In genomic region chr3:86539555-86540168, GRCm38 (mm10) we compare ENCODE assay signal across 10 mouse cellular contexts. TPM values are rescaled to one million over a fixed set of nuclear protein-coding genes. Genes with fewer than 3 reads are reported as not detected.
DNase-seq lines count a peak whose midpoint lies in the region; ATAC-seq lines count a peak whose summit lies in the region.
"Had no signal": no experiment of that assay in that cellular context is flagged by ENCODE, and none has a peak within 500 bp of the region (broad histone marks: within the 10 kb centered on the region; RNA-seq: fewer than 3 reads in every experiment).

No protein-coding gene starts in this region.

- WGBS in hindbrain, embryonic 13.5 days, result 22% methylated on average over 11 of the region's 11 CpGs
- WGBS in liver, embryonic 13.5 days (ENCODE audit: insufficient replicate concordance), result 73% methylated on average over 11 of the region's 11 CpGs
- WGBS in heart, embryonic 10.5 days, result 57% methylated on average over 11 of the region's 11 CpGs

- peak; percentile 7 for DNase-seq in 3T3-L1 (ENCODE audit: low read depth, low spot score)
- DNase-seq in ZHBTc4 (ENCODE audit: low read depth, low spot score), result peak; percentile 19
- no peak for DNase-seq in liver, embryonic 13.5 days
- DNase-seq in layer of hippocampus, postnatal 25 days (ENCODE audit: extremely low spot score in 1 of 2, low spot score in 1 of 2), result no peak
- DNase-seq in heart, adult 8-10 months (ENCODE audit: low spot score), result no peak
- no peak for DNase-seq in gastrocnemius, adult 8-10 months (ENCODE audit: low spot score in 2 of 2)
- no peak for DNase-seq in heart, embryonic 10.5 days (ENCODE audit: low spot score)
- DNase-seq: thymus, postnatal 14 days had no signal

- H3K9me3 ChIP-seq in hindbrain, embryonic 13.5 days, result no peaks in the 10 kb centered on the region
- no peaks in the 10 kb centered on the region for H3K9me3 ChIP-seq in liver, embryonic 13.5 days (replicated peaks)
- no peaks in the 10 kb centered on the region for H3K9me3 ChIP-seq in heart, embryonic 10.5 days

- peak overlapping the region; percentile 40 for H3K4me2 ChIP-seq in hindbrain, embryonic 13.5 days
- peak overlapping the region; percentile 33 for H3K4me2 ChIP-seq in liver, embryonic 13.5 days

- 0 out of 2 replicates have a peak overlapping the region, but pooled peaks have one; percentile 16 for H3K4me3 ChIP-seq in hindbrain, embryonic 13.5 days
- no peak overlapping the region for H3K4me3 ChIP-seq in liver, embryonic 13.5 days (replicated peaks)
- no peak overlapping the region for H3K4me3 ChIP-seq in heart, embryonic 10.5 days

- H3K27ac ChIP-seq in hindbrain, embryonic 13.5 days, result peak overlapping the region; percentile 88
- no peak overlapping the region for H3K27ac ChIP-seq in liver, embryonic 13.5 days
- H3K27ac ChIP-seq in heart, embryonic 10.5 days, result no peak overlapping the region

- no peaks in the 10 kb centered on the region for H3K36me3 ChIP-seq in hindbrain, embryonic 13.5 days
- no peaks in the 10 kb centered on the region for H3K36me3 ChIP-seq in liver, embryonic 13.5 days
- H3K36me3 ChIP-seq in heart, embryonic 10.5 days, result no peaks in the 10 kb centered on the region

- ATAC-seq in hindbrain, embryonic 13.5 days (ENCODE audit: low FRiP score), result peak; percentile 46; the same call in 1 of the 2 replicates
- peak; percentile 62 for ATAC-seq in liver, embryonic 13.5 days (ENCODE audit: low read depth)

- peak overlapping the region; percentile 40 for H3K9ac ChIP-seq in hindbrain, embryonic 13.5 days
- no peak overlapping the region for H3K9ac ChIP-seq in liver, embryonic 13.5 days

- H3K4me1 ChIP-seq in hindbrain, embryonic 13.5 days (replicated peaks), result peaks cover 22% of the 10 kb centered on the region
- no peaks in the 10 kb centered on the region; the same call in 1 of the 2 replicates for H3K4me1 ChIP-seq in liver, embryonic 13.5 days (replicated peaks)
- H3K4me1 ChIP-seq in heart, embryonic 10.5 days, result peaks cover 13% of the 10 kb centered on the region

- no peaks in the 10 kb centered on the region for H3K27me3 ChIP-seq in hindbrain, embryonic 13.5 days
- peaks cover under 1% of the 10 kb centered on the region; the same call in 1 of the 2 replicates for H3K27me3 ChIP-seq in liver, embryonic 13.5 days
- H3K27me3 ChIP-seq in heart, embryonic 10.5 days (ENCODE audit: insufficient read depth, poor library complexity, severe bottlenecking), result no peaks in the 10 kb centered on the region

RNA-seq across cellular contexts. Expression of gene Mab21l2, which starts 8.8 kb away (rescaled TPM):
- 258 and 288 TPM in 2 replicates for polyA plus RNA-seq in hindbrain, embryonic 13.5 days (2015; fragmentation: Nextera tagmentation; extraction: Ambion mirVana)
- polyA plus RNA-seq in liver, embryonic 13.5 days (2015; fragmentation: Nextera tagmentation; extraction: Ambion mirVana), result 0.78 and 1.2 TPM in 2 replicates
- total RNA-seq in layer of hippocampus, postnatal 25 days (2021), result not detected
- under 1 TPM in 2 of 4 experiments, not detected in 2; 0.22 to 0.27 TPM for total RNA-seq in heart, adult 8-10 months (2022)
- total RNA-seq in gastrocnemius, adult 8-10 months (2022), result not detected
- 32.8 and 53.0 TPM in 2 replicates for polyA plus RNA-seq in heart, embryonic 10.5 days (2016; fragmentation: Nextera tagmentation; extraction: Ambion mirVana)
- total RNA-seq: megakaryocyte progenitor cell, adult 5-6 weeks had no signal

Comparison
In these comparisons a context has a peak if more than half of its experiments do, and no peak if none do; other contexts are left out.
1. DNase-seq: peak in 3T3-L1 (single experiment) and ZHBTc4 (single experiment); none in liver, embryonic 13.5 days (single experiment), layer of hippocampus, postnatal 25 days (0 of 2), heart, adult 8-10 months (single experiment), gastrocnemius, adult 8-10 months (0 of 2) and heart, embryonic 10.5 days (single experiment).